Mouse (Mus musculus) fat pad, adult 2 months (tissue): ENCODE measurements around the gene Rbpjl.

Experiments
- DNase-seq: peaks from one replicate; pipeline ENCODE4 v3.0.0-alpha.2; 2011; ENCODE audit warnings: low read depth, low spot score; ENCODE audit errors: extremely low read depth

Rbpjl gene

GRCm38 (mm10) chr2:164389499-164389898 lies 13.4 kb upstream of the Rbpjl start:
- DNase-seq = no peak

- no peak for DNase-seq
These were observed 9.8 kb upstream of the Rbpjl start for GRCm38 (mm10) chr2:164393126-164393525.

GRCm38 (mm10) chr2:164396076-164396475 lies 6.9 kb upstream of the Rbpjl start:
- DNase-seq = no peak

- DNase-seq = no peak
These were observed 6.0 kb upstream of the Rbpjl start for GRCm38 (mm10) chr2:164396911-164397310.

GRCm38 (mm10) chr2:164403396-164404081 lies 598 bp downstream of the Rbpjl start:
- DNase-seq = no peak

- DNase-seq = no peak
These were observed 1.4 kb downstream of the Rbpjl start for GRCm38 (mm10) chr2:164404082-164404990.

- no peak for DNase-seq
These were observed 2.1 kb downstream of the Rbpjl start, which contains the start of gene Matn4 for GRCm38 (mm10) chr2:164405060-164405459. Matn4 (minus strand) TSS chr2:164405160.

- no peak for DNase-seq
These were observed 2.6 kb downstream of the Rbpjl start for GRCm38 (mm10) chr2:164405519-164405918.

GRCm38 (mm10) chr2:164407708-164408107 lies 4.8 kb downstream of the Rbpjl start:
- no peak for DNase-seq

GRCm38 (mm10) chr2:164414167-164414566 lies 11.2 kb downstream of the Rbpjl start:
- no peak for DNase-seq

- DNase-seq = no peak
These were observed 11.6 kb downstream of the Rbpjl start for GRCm38 (mm10) chr2:164414581-164414980.

- no peak for DNase-seq
These were observed 14.3 kb downstream of the Rbpjl start for GRCm38 (mm10) chr2:164417198-164417597.

- no peak for DNase-seq
These were observed 15.5 kb downstream of the Rbpjl start for GRCm38 (mm10) chr2:164418308-164418875.

- no peak for DNase-seq
These were observed 16.5 kb downstream of the Rbpjl start for GRCm38 (mm10) chr2:164419489-164419888.

- no peak for DNase-seq
These were observed 18.4 kb downstream of the Rbpjl start for GRCm38 (mm10) chr2:164421306-164421705.

GRCm38 (mm10) chr2:164421979-164422378 lies 19.0 kb downstream of the Rbpjl start:
- no peak for DNase-seq

- no peak for DNase-seq
These were observed 19.9 kb downstream of the Rbpjl start for GRCm38 (mm10) chr2:164422675-164423393.

GRCm38 (mm10) chr2:164423464-164423863 lies 20.5 kb downstream of the Rbpjl start:
- no peak for DNase-seq

- DNase-seq = no peak
These were observed 21.5 kb downstream of the Rbpjl start for GRCm38 (mm10) chr2:164424406-164424805.

GRCm38 (mm10) chr2:164425401-164425800 lies 22.5 kb downstream of the Rbpjl start:
- DNase-seq = no peak

- DNase-seq = no peak
These were observed 23.2 kb downstream of the Rbpjl start for GRCm38 (mm10) chr2:164426121-164426520.
